Mouse (Mus musculus) megakaryocyte, embryonic 14.5 days (primary cell): Measurements from ENCODE around the gene Nfic.

Source experiments
- FLI1 ChIP-seq: IDR thresholded peaks from 2 replicates; pipeline ENCODE4 v1.6.1; 2012; ENCODE audit warnings: low read length, inconsistent platforms, mixed read lengths
- GATA1 ChIP-seq: IDR thresholded peaks from 3 replicates; pipeline ENCODE4 v1.6.1; 2012; ENCODE audit warnings: mixed read lengths, low read length, inconsistent platforms, borderline replicate concordance

GRCm38 (mm10) chr10:81403511-81403910 lies 51.9 kb downstream of the Nfic start:
- TF ChIP-seq GATA1 (no peak), FLI1 (no peak)
